Mouse (Mus musculus) liver, embryonic 12.5 days (tissue): ENCODE results near the gene Vhl. TPM values are rescaled to one million over a fixed set of nuclear protein-coding genes. Genes with fewer than 3 reads are reported as not detected.

Source experiments
- polyA plus RNA-seq: library from polyadenylated mRNA; unstranded; fragments of >200 nt; fragmentation: Nextera tagmentation; extraction: Ambion mirVana; gene quantifications from 2 replicates; pipeline ENCODE4 v1.2.1, GENCODE M21; 2016

Vhl gene
- polyA plus RNA-seq, 1 experiment from 2014 or later: 14.8 TPM

Other genes with a start within 250 kb of the Vhl start
- gene Tada3, start 246.1 kb upstream of the Vhl start, polyA plus RNA-seq: 29.2 and 33.3 TPM in 2 replicates
- 275 and 294 TPM in 2 replicates for gene Arpc4, start 245.8 kb upstream of the Vhl start, polyA plus RNA-seq
- 1.1 and 1.3 TPM in 2 replicates for gene Ttll3, start 234.7 kb upstream of the Vhl start, polyA plus RNA-seq
- 19.8 and 22.2 TPM in 2 replicates for gene Rpusd3, start 204.6 kb upstream of the Vhl start, polyA plus RNA-seq
- not detected in 2 replicates for gene Cidec, start 188.2 kb upstream of the Vhl start, polyA plus RNA-seq
- gene Jagn1, start 181.4 kb upstream of the Vhl start, polyA plus RNA-seq: 56.0 and 57.1 TPM in 2 replicates
- 0.36 and 0.41 TPM in 2 replicates for gene Il17re, start 165.5 kb upstream of the Vhl start, polyA plus RNA-seq
- gene Il17rc, start 152.5 kb upstream of the Vhl start, polyA plus RNA-seq: 4.7 and 5.1 TPM in 2 replicates
- 9.6 and 10.9 TPM in 2 replicates for gene Creld1, start 140.7 kb upstream of the Vhl start, polyA plus RNA-seq
- gene Prrt3, start 122.0 kb upstream of the Vhl start, polyA plus RNA-seq: 0.08 and 0.11 TPM in 2 replicates
- 55.8 and 56.5 TPM in 2 replicates for gene Emc3, start 92.3 kb upstream of the Vhl start, polyA plus RNA-seq
- gene Fancd2, start 92.3 kb upstream of the Vhl start, polyA plus RNA-seq: 13.8 and 16.4 TPM in 2 replicates
- 0.10 and 0.11 TPM in 2 replicates for gene Fancd2os, start 23.2 kb upstream of the Vhl start, polyA plus RNA-seq
- 106 and 109 TPM in 2 replicates for gene Brk1, start 19.2 kb upstream of the Vhl start, polyA plus RNA-seq
- gene Irak2, start 14.5 kb downstream of the Vhl start, polyA plus RNA-seq: 17.2 and 17.9 TPM in 2 replicates
- gene Tatdn2, start 73.1 kb downstream of the Vhl start, polyA plus RNA-seq: 1.3 TPM in 2 replicates
- gene Ghrl, start 95.9 kb downstream of the Vhl start, polyA plus RNA-seq: not detected in 2 replicates
- gene Sec13, start 116.8 kb downstream of the Vhl start, polyA plus RNA-seq: 155 and 159 TPM in 2 replicates